Mouse (Mus musculus): ENCODE measurements at regions not wholly inside any gene's neighbourhood (a gene's known extent, or its start where the extent isn't known, plus 50 kb on each side); places are given as distances from the start of the nearest gene placed in this dataset.
A peak's percentile ranks its signal among the peaks of the same experiment; 100 is the strongest.
"Not testable (repeated sequence)": the region's sequence is repeated elsewhere in the genome, so short reads cannot be mapped to it uniquely, and the experiment has no call there.

DNA sequence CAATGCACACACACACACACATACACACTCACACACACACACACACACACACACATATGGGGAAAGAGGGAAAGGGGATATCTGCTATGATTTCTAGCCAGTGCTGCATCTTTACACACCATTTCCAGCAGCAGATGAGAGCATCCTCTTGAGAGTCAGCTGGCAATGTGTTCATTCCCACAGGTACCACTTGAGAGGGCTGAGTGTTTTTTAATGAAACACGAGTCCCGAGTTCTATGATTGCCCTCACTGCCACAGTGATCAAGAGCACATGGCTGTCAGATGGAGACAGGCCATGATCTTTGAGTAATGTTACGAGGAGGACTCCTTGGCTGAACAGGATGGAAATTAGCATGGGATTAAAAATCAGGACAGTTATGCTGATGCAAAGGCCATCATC lies 589.3 kb downstream of the Dcdc2c start:
- DNase-seq: no peak

- no peak for DNase-seq
Measured at GRCm38 (mm10) chr12:27960064-27960463, 592.1 kb downstream of the Dcdc2c start.

- no peak for DNase-seq
Measured at GRCm38 (mm10) chr12:27947646-27948045, 604.6 kb downstream of the Dcdc2c start.

DNA sequence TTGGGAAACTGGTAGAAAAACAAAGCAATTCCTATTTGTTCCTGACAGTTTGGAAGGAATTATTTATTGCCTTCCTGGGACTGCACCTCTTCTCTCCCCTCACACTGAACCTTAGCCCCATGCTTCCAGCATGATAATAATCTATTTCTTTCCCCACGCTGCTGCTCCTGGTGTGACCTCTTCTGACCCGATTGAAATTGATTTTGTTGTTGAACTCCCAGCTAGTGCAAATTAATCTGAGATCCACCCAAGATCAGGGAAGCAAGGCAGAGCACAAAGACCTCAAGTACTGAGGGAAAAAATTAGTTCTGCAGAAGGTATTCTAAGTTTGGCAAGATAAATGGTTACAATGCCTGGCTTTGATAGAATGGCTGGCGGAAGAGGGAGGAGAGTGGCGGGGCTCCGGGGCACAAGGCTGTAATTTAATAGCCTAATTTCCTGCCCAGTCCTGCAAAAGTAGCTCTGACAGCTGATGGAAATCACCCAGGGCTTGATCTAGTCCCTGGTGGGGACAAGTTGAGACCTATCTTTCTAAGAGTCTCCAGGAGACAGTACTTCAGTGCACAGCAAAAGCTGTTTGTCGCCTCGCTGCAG lies 604.6 kb upstream of the Sox11 start:
- no peak for DNase-seq

GRCm38 (mm10) chr12:27945411-27945810 lies 603.0 kb upstream of the Sox11 start:
- no peak for DNase-seq

GRCm38 (mm10) chr12:27941053-27941452 lies 598.7 kb upstream of the Sox11 start:
- DNase-seq: no peak

- DNase-seq: no peak
Measured at GRCm38 (mm10) chr12:27932382-27933140, 590.2 kb upstream of the Sox11 start.

- DNase-seq: peak; percentile 3
Measured at GRCm38 (mm10) chr12:27928366-27928963, 586.1 kb upstream of the Sox11 start.

DNA sequence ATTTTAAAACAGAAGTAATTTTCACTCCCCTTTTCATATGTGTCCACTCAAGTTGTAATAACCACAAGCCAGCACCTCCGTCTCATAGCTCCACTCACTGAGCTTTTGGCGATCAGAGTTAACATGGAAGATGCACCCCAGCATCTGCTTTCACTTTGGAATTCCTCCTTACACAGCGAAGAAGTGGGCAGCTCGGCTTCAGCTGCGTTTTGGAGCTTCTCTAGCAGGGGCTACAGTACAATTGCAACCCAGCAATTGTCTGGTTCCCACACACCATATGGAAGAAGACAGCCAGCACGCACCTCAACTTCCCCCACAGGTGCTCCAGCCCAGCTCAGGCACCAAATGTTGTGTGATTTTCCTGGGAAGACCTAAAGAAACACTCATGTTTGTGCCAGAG lies 584.4 kb upstream of the Sox11 start:
- no peak for DNase-seq

- DNase-seq: no peak
Measured at GRCm38 (mm10) chr12:27920607-27921006, 578.2 kb upstream of the Sox11 start.

DNA sequence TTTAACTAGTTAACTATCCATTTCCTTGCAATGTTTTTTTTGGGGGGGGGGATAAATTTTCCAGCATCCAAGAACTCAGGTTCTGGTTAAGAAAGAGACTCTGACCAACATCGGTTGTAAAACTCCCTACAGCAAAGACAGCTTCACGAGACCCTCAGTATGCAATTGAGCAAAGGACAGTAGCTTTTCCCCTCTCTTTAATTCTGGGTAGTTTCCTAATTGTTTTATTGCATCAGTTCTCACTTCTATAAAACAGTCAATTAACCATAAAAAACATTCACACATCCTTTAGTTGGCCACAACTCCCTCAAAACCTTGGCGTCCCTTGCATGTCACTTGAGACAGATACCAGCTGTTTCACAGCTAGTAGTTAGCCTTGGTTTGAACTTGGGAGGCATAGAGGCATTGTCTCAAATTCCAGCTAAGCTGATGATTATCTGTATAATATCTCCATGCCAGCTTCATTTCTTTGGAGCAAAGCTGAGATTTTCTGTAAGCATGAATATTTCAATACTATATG lies 574.1 kb upstream of the Sox11 start:
- DNase-seq: no peak

DNA sequence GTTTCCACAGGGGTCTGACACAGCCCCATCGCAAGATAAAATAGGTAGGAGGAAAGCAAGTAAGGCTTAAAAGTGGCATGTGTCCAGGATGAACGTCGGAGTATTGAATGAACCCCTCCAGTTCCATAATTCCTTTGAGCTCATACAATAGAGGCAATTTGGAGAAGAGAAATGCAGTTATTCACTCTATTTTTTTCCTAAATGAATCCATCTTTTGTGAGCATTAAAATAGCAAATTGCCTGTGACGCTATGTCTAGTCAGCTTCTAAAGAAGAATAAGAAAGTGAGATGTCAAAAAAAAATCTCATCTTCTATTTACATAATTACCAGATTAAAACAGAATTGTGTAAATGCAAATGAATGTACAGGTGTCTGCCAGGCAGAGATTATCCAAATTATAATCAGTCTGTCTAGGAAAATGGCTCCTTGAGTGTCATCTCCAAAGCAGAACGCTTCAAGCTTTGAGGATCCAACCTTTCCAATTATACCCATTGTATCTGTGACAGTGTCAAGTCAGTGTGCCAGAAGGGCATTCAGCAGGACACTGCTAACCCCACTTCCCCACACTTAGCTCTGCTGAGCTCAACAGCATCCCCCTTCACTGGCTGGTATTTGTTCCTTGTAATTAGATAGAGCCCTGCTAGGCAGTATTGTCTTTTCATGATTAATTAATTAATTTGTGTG lies 567.2 kb upstream of the Sox11 start:
- DNase-seq: no peak

- not testable (repeated sequence) for DNase-seq
Measured at GRCm38 (mm10) chr12:27896682-27897081, 554.3 kb upstream of the Sox11 start.

- DNase-seq: no peak
Measured at GRCm38 (mm10) chr12:27881720-27882119, 539.3 kb upstream of the Sox11 start.

DNA sequence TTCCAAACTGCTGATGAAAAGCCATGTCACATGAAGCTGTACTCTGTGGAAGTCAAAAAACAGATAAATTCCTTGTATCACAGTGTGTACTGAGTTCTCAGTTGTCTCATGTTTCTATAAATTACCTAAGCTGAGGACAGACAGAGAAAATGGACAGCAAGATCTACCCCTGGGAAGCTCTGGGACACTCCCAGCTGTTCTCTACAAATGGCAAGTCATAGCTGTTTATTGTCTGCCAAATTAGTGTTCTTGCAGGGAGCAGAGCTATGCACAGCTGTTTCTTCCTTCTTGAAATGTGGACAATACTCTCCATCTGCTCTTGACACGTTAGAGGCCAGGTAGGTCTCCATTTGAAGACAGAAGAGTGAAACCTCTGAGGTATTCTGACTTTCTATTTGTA lies 524.0 kb upstream of the Sox11 start:
- no peak for DNase-seq

GRCm38 (mm10) chr12:27849537-27849936 lies 507.2 kb upstream of the Sox11 start:
- DNase-seq: peak; percentile 34

- peak; percentile 2 for DNase-seq
Measured at GRCm38 (mm10) chr12:27849099-27849498, 506.7 kb upstream of the Sox11 start.

GRCm38 (mm10) chr12:27848141-27848540 lies 505.8 kb upstream of the Sox11 start:
- no peak for DNase-seq

GRCm38 (mm10) chr12:27847397-27847796 lies 505.0 kb upstream of the Sox11 start:
- DNase-seq: no peak

- DNase-seq: no peak
Measured at GRCm38 (mm10) chr12:27844958-27845357, 502.6 kb upstream of the Sox11 start.

DNA sequence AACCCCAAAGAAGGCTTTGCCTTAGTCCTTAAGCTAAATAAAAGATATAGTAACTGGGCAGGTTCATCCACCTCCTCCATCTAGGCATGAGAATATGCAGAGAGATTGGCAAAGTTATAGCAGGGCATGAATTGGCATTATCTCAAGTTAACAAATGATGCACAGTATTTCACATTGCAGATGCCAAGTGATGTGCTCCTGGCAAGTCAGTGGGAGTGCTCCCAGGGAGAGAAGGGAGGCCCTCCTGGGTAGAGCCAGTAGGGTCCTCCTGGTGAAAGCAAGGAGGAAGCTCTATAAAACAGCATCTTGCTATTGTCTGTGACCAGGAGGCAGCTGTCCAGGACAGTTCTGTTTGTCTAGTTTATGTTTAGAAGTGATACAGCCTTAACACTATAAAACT lies 496.6 kb upstream of the Sox11 start:
- DNase-seq: no peak

DNA sequence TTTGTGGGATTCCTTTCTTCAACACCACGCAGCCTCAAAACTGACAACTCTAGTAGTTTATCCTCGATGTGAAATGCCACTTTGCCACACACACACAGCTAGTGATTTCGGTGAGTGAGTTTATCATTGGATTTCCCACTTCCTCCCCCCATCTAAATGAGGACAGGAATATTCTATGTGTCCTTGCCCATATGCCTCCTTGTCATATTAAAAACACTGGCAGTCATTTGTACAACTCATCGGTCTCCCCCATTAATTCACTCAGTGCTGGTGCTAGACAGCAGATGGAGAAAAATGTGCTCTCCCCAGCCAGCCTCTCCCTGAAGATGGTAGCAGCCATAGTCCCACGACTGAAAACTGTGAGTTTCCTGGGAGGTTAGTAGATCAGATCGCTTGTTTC lies 496.0 kb upstream of the Sox11 start:
- DNase-seq: no peak

- DNase-seq: no peak
Measured at GRCm38 (mm10) chr12:27826208-27826607, 483.8 kb upstream of the Sox11 start.
